Mouse (Mus musculus) stomach, embryonic 14.5 days (tissue): Measurements from ENCODE around the gene Pspn. TPM values are rescaled to one million over a fixed set of nuclear protein-coding genes. Genes with fewer than 3 reads are reported as not detected.

ENCODE experiments used
- ATAC-seq: fragments of 200-750 bp; cut with Nextera tagmentation; 2 replicates; pipeline ENCODE4 v1.8.0; 2017; ENCODE audit warnings: low read depth, moderate TSS enrichment; ENCODE audit not compliant: insufficient number of reproducible peaks, insufficient read depth, low FRiP score
- H3K27ac ChIP-seq: fragments of 300-500 bp; sonication (generic); 2 replicates; pipeline ENCODE4 v1.5.1; 2014; ENCODE audit warnings: mild to moderate bottlenecking, low read length, moderate library complexity, mixed read lengths
- H3K27me3 ChIP-seq: fragments of 300-500 bp; sonication (generic); 2 replicates; pipeline ENCODE4 v1.6.1; 2014; ENCODE audit warnings: low read length, control low read depth, mixed read lengths; ENCODE audit not compliant: control insufficient read depth, insufficient read depth
- H3K36me3 ChIP-seq: fragments of 300-500 bp; sonication (generic); 2 replicates; pipeline ENCODE4 v1.6.1; 2014; ENCODE audit warnings: mild to moderate bottlenecking, control low read depth, low read length, moderate library complexity, mixed read lengths; ENCODE audit not compliant: control insufficient read depth, insufficient read depth
- H3K4me1 ChIP-seq: fragments of 300-500 bp; sonication (generic); 2 replicates; pipeline ENCODE4 v1.6.1; 2014; ENCODE audit warnings: low read length, control low read depth, mixed read lengths; ENCODE audit not compliant: control insufficient read depth, insufficient read depth
- H3K4me2 ChIP-seq: fragments of 300-500 bp; sonication (generic); replicated peaks from 2 replicates; pipeline ENCODE4 v1.6.1; 2014; ENCODE audit warnings: low read depth, low read length, control low read depth
- H3K4me3 ChIP-seq: fragments of 300-500 bp; sonication (generic); 2 replicates; pipeline ENCODE4 v1.5.1; 2014; ENCODE audit warnings: low read depth, low read length, control low read depth
- H3K9ac ChIP-seq: fragments of 300-500 bp; sonication (generic); replicated peaks from 2 replicates; pipeline ENCODE4 v1.6.1; 2014; ENCODE audit warnings: low read depth, mild to moderate bottlenecking, control low read depth, low read length, moderate library complexity, mixed read lengths
- H3K9me3 ChIP-seq: fragments of 300-500 bp; sonication (generic); 2 replicates; pipeline ENCODE4 v1.6.1; 2016; ENCODE audit warnings: low read depth, low read length, control low read depth; ENCODE audit not compliant: control insufficient read depth
- WGBS: fragments of 180-500 bp; shearing (Covaris S2); extraction: QIAGEN DNeasy Blood & Tissue Kit; methylation state at CpG from one replicate; pipeline ENCODE4 v1.1.7; 2014; 5-methylcytosine and 5-hydroxymethylcytosine counted together
- polyA plus RNA-seq: library from polyadenylated mRNA; unstranded; fragments of >200 nt; fragmentation: Nextera tagmentation; extraction: Ambion mirVana; gene quantifications from 2 replicates; pipeline ENCODE4 v1.2.1, GENCODE M21; 2014

Gene Pspn
- polyA plus RNA-seq, 1 experiment from 2014 or later: 1.0 TPM

DNA sequence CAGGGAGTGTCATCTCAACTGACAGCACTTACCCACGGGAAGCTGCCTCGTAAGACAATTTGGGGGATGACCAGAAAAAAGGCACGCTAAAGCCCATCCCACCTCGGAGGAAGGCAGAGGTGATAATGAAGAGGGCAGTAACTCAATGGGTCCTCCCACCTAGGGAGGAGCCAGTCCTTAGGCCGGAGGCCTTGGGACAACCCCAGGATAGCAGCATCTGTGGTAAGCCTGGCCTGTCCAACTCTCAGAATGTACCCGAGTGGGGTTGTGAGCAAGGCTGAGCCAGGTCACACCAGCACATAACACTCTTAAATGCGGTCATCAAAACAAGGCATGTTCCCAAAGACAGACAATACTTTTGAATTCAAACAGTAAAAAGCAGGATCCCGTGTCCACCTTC is 29.9 kb upstream of the Pspn start:
- Histone ChIP-seq H3K4me1 (peaks cover 8% of the 10 kb centered on the region; the same call in 1 of the 2 replicates), H3K27me3 (no peaks in the 10 kb centered on the region), H3K9ac (peak overlapping the region; percentile 99; the same call in 1 of the 2 replicates), H3K27ac (no peak overlapping the region), H3K9me3 (no peaks in the 10 kb centered on the region), H3K4me3 (peak overlapping the region; percentile 76), H3K36me3 (peaks cover 40% of the 10 kb centered on the region), H3K4me2 (peak overlapping the region; percentile 96)
- ATAC-seq: no peak
- WGBS: 32% methylated on average over 8 of the region's 8 CpGs

DNA sequence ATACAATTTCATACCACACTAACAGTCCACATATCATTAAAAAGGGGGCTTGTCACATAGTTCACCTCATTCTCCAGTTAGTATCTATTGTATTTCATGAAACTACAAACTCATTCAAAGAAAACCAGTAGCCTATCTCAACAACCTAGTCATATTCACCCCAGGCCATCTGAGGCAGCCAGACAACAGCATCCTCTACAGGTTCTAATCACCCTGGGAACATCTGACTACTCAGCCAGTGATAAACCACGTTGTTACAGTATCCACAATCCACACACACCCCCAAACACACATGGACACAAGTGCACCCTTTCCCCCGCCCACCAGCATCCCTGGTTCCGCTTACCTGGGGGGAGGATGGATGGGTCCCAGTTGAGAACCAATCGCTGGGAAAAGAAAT is 27.7 kb upstream of the Pspn start:
- peaks cover 62% of the 10 kb centered on the region for H3K36me3 ChIP-seq
- no peaks in the 10 kb centered on the region for H3K27me3 ChIP-seq
- H3K9me3 ChIP-seq: no peaks in the 10 kb centered on the region
- ATAC-seq: no peak
- H3K9ac ChIP-seq: no peak overlapping the region
- H3K27ac ChIP-seq: no peak overlapping the region
- H3K4me2 ChIP-seq: no peak overlapping the region
- H3K4me3 ChIP-seq: no peak overlapping the region
- H3K4me1 ChIP-seq: peaks cover 8% of the 10 kb centered on the region; the same call in 1 of the 2 replicates
- 90% methylated on average over 4 of the region's 4 CpGs for WGBS

DNA sequence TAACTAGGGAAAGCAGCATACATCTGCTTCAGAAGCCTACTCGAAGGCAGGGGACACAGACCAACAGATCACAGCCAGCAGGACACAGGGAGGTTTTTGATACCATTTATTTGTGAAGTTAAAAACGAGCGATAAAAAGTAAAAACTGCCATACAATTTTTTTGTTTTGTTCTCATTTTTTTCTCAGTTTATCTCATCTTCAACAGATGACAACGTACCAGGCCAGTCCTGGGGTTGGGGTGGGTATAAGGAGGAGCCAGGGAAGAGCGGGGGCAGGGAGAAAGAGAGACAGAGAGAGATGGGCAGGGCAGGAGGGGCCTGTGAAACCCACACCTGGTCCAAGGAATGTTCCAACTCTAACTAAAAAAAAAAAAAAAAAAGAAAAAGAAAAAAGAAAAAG is 21.1 kb upstream of the Pspn start:
- Histone ChIP-seq H3K27me3 (no peaks in the 10 kb centered on the region), H3K4me1 (no peaks in the 10 kb centered on the region), H3K4me2 (no peak overlapping the region), H3K9me3 (no peaks in the 10 kb centered on the region), H3K9ac (no peak overlapping the region), H3K36me3 (peaks cover 54% of the 10 kb centered on the region), H3K4me3 (no peak overlapping the region), H3K27ac (no peak overlapping the region)
- no peak for ATAC-seq
- WGBS: 87% methylated on average over 5 of the region's 5 CpGs

DNA sequence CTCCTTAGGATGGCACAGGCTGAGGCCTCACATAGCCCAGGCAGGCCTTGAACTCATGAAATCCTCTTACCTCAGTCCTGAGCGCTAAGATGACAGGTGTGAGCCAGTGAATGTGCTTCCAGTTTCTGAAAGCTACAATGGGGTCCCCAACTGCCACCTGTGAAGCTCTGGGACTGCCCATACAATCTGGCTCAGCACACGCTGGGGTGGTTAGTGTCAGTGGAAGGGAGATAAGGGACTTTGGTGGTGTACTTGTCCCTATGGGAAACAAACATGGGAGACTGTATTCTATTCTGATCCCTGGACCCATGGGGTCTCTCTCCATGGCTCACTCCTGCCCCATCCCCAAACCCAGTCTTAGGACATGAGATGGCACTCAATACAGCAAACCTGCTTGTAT is 19.9 kb upstream of the Pspn start:
- WGBS: 71% methylated on average over 2 of the region's 2 CpGs
- no peaks in the 10 kb centered on the region for H3K27me3 ChIP-seq
- no peak overlapping the region for H3K27ac ChIP-seq
- H3K9me3 ChIP-seq: no peaks in the 10 kb centered on the region
- no peaks in the 10 kb centered on the region for H3K4me1 ChIP-seq
- H3K4me2 ChIP-seq: no peak overlapping the region
- no peak overlapping the region for H3K4me3 ChIP-seq
- no peak overlapping the region for H3K9ac ChIP-seq
- ATAC-seq: no peak
- peaks cover 41% of the 10 kb centered on the region for H3K36me3 ChIP-seq

DNA sequence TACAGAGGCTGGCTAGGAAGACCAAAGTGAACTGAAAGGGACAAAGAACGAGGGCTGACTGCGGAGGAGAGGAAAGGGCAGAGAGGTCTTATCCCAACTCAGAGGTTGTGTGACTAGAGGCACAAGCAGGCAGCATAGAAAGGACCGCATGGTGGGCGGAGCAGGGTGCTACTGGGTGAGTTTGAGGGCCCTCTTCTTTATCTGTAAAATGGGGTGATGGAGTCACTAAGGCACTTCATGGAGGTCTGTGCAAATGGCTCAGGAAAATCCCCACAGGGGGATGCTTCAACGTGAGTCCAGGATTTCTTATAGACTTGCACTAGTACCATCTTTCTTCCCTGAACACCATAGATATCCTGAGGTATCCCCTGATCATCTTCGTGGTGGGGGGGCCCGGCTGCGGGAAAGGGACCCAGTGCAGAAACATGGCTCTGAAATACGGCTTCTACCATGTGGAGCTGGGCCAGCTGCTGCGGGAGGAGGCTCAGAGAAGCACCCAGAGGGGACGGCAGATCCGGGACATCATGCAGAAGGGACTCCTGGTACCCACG is 12.5 kb upstream of the Pspn start:
- Histone ChIP-seq H3K4me3 (peak overlapping the region; percentile 77), H3K9ac (no peak overlapping the region), H3K9me3 (no peaks in the 10 kb centered on the region), H3K36me3 (peaks cover 15% of the 10 kb centered on the region), H3K4me2 (peak overlapping the region; percentile 66), H3K27me3 (no peaks in the 10 kb centered on the region), H3K27ac (peak overlapping the region; percentile 89), H3K4me1 (peaks cover 4% of the 10 kb centered on the region; the same call in 1 of the 2 replicates)
- WGBS: 67% methylated on average over 13 of the region's 13 CpGs
- no peak for ATAC-seq

DNA sequence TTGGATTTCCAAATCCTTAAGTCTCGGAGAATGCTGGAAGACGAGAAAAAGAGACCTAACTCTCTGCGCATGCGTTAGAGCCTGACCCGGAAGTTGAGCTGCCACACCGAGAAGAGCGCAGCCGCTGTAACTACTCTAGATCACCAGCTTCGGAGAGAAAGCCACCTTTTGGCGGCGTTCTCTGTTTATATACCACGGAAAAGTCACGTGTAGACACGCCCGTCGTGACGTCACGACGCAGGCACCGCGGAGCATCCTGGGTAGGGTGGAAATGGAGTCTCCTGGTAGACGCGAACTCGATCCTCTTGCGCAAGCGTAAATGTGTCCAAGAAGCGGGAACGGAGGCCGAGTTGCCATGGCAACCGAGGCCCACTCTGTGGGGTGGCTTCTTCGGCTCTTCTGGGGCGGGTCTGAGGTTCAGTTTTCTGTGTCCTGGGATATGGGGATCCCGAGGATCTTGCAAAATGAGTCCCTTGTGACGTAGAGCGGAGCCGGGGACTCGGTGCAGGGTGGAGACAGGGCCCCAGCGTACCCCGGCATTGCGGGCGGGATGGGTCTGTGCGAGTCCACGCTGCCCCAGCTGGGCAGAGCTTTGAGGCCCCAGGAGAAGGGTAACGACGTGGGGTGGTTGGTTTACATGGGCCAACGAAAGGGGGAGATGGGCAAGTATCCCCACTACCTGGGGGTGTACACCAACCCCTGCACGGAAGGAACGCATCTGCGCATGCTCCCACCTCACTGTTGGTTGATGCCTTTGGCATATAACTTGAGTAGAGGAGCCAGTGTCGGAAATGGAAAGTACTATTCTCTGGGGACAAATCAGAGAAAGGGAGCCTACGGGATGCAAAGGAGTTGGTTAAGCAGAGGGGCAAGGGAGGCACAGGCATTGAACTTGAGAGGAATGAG is 11.7 kb upstream of the Pspn start, which contains the start of the genes Gtf2f1 and Gm17949:
Gtf2f1 (minus strand) TSS at position 53 of the 906 bp plus-strand sequence.
Gm17949 (plus strand) TSS at position 234 of the 906 bp plus-strand sequence.
- WGBS: under 1% methylated on average over 51 of the region's 51 CpGs
- H3K4me3 ChIP-seq: peak within 1 kb of the TSS; percentile 77
- H3K4me1 ChIP-seq: peaks cover 4% of the 10 kb centered on the region; the same call in 1 of the 2 replicates
- peak; percentile 90 for ATAC-seq
- H3K36me3 ChIP-seq: peaks cover 23% of the 10 kb centered on the region
- no peaks in the 10 kb centered on the region for H3K27me3 ChIP-seq
- H3K4me2 ChIP-seq: peak within 1 kb of the TSS; percentile 80
- H3K9me3 ChIP-seq: no peaks in the 10 kb centered on the region
- H3K27ac ChIP-seq: peak within 1 kb of the TSS; percentile 89
- peak within 1 kb of the TSS; percentile 70 for H3K9ac ChIP-seq

- H3K9me3 ChIP-seq: no peaks in the 10 kb centered on the region
- whole genome bisulfite sequencing: under 1% methylated on average over 19 of the region's 19 CpGs
These were observed 11.1 kb upstream of the Pspn start for GRCm38 (mm10) chr17:57010911-57011235.

DNA sequence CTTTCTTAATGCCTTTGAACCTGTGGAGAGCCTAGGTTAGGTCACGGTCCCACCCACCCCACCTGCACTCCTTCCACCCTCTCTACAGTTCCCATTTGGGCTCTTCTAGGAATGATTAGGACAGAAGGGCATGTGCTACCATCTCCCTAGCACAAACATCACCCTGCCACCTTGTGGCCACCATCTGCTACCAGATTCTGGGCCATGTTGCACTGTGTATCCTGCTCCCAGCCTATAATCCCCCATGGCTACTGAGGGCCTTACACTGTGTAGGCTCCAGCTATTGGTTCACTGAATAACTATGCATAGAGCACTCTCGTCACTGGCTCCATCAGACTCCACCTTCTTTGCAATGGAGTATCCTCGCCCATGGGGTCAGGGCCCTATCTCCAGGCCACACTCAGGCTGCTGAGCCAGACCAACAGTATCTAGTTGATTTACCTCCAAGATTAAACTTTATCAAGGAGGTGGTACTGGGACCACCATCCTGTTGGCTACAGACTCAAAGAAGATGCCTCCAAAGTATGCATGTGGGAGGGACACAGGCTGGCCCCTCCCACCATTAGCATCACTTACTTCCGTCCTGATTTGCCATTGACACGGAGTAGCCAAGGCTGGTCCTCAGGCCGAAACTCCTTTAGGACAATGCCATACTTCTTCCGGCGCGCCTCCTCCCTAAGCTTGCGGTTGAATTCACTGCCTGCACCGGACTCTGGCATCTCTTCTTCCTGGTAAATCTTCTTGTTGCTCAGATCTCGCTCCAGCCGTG is 7.5 kb upstream of the Pspn start:
- no peaks in the 10 kb centered on the region for H3K9me3 ChIP-seq
- peaks cover 4% of the 10 kb centered on the region; the same call in 1 of the 2 replicates for H3K4me1 ChIP-seq
- H3K36me3 ChIP-seq: peaks cover 49% of the 10 kb centered on the region
- no peak overlapping the region for H3K9ac ChIP-seq
- ATAC-seq: no peak
- no peak overlapping the region for H3K27ac ChIP-seq
- WGBS: 91% methylated on average over 13 of the region's 13 CpGs
- H3K27me3 ChIP-seq: no peaks in the 10 kb centered on the region
- H3K4me2 ChIP-seq: no peak overlapping the region
- H3K4me3 ChIP-seq: no peak overlapping the region

More at GRCm38 (mm10) chr17:57010911-57011235, 11.1 kb upstream of the Pspn start:
- peaks cover 4% of the 10 kb centered on the region; the same call in 1 of the 2 replicates for H3K4me1 ChIP-seq
- peak overlapping the region; percentile 77 for H3K4me3 ChIP-seq
- H3K4me2 ChIP-seq: peak overlapping the region; percentile 80
- H3K27me3 ChIP-seq: no peaks in the 10 kb centered on the region
- peaks cover 25% of the 10 kb centered on the region for H3K36me3 ChIP-seq
- H3K9ac ChIP-seq: peak overlapping the region; percentile 70
- H3K27ac ChIP-seq: peak overlapping the region; percentile 64; the same call in 1 of the 2 replicates
- peak; percentile 23 for ATAC-seq
